Mouse (Mus musculus) 416B (cell line): Measurements from ENCODE around the gene Cdc6.
A peak's percentile ranks its signal among the peaks of the same experiment; 100 is the strongest.
"Not testable (repeated sequence)": the region's sequence is repeated elsewhere in the genome, so short reads cannot be mapped to it uniquely, and the experiment has no call there.

Experiments used
- DNase-seq: peaks from one replicate; pipeline ENCODE4 v3.0.0; 2011; ENCODE audit warnings: low read depth

Gene Cdc6

DNA sequence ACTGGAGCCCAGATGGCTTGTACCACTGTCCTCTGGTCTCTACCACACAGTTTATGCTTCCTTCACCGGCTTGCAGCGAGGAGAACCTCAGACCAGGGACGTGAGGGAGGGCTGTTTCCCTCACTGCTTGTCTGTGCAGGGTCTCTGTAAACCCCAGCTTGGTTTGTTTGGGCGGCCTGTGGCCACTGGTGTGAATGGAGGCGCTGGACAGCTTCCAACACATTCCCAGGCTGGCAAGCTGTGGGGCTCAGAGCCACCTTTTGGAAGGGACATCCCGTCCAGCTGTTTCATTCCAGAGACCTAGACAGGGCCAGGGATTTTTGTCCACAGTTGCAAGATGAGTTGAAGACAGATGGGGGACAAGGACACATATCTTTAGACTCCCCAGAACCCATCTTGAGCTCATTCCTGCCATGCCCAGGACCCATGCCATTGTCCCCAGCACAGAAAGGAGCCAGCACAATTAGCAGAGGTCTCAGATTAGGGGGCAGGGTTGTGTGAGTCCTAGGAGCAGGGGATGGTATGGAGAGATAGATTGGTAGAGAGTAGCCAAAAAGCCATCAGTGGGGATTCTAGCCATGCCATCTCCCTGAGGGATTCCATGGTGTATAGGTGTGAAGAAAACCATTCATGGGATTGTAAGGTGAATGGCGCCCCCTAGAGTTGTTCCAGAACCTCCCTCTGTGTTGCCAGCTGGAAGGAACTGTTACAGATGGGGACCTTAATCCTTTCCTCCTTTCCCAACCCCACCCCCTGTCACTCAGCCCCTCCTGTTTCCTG is 24.1 kb downstream of the Cdc6 start:
- DNase-seq = peak; percentile 36

GRCm38 (mm10) chr11:98932293-98933091 is 24.9 kb downstream of the Cdc6 start:
- DNase-seq = peak; percentile 82

DNA sequence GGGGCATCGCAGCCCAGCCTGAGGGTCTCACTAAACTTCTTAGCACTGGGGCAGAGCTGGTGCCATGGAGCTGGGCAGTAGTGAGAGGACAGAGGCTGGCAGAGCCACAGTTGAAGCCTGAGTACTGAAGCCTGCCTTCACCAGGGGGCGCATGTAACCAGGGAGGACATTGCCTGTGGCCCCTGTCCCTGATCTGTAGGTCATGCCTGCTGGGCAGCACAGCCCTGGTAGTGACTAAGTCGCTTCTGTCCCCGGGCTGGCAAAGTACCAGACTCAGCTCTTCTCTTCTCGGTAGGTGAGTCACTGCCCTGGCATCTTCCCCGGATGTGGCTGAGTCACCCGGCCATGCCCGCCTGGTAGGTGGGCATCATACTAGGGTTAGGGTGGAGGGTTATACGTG is 25.6 kb downstream of the Cdc6 start:
- DNase-seq = peak; percentile 98

DNA sequence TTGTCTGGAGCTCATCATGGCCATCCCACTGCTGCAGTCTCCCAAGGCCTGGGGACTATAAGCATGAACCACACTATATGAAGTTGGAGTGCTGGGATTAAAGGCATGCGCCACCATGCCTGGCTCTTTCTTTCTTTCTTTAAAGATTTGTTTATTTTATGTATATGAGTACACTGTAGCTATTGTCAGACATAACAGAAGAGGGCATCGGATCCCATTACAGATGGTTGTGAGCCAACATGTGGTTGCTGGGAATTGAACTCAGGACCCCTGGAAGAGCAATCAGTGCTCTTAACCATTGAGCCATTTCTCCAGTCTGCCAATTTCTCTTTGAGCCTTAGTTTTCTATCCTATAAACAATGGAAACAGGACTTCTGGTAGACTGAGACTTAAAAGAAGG is 26.2 kb downstream of the Cdc6 start:
- DNase-seq = not testable (repeated sequence)

DNA sequence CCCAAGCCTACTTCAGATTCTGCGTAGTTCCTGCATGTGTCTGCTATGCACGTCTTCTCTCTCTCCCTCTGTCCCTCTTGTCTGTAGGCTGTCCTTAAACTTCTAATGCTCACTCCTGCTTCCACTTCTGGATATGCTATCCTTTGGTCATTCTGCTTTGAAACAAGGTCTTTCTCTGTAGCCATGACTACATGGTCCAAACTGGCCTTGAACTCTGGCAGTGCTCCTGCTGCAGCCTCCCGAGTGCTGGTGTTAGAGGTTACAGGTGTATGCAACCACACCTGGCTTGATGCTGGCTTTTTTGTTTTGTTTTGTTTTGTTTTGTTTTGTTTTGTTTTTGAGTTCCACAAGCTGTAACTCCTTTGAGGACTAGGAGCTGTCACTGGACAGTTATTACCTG is 26.8 kb downstream of the Cdc6 start:
- no peak for DNase-seq

GRCm38 (mm10) chr11:98935123-98935522 is 27.5 kb downstream of the Cdc6 start:
- DNase-seq = no peak

- DNase-seq = no peak
Measured at GRCm38 (mm10) chr11:98936170-98936569, 28.6 kb downstream of the Cdc6 start.

- DNase-seq = peak; percentile 47
Measured at GRCm38 (mm10) chr11:98936606-98937409, 29.2 kb downstream of the Cdc6 start.

- peak; percentile 92 for DNase-seq
Measured at GRCm38 (mm10) chr11:98937410-98937913, 29.9 kb downstream of the Cdc6 start.

DNA sequence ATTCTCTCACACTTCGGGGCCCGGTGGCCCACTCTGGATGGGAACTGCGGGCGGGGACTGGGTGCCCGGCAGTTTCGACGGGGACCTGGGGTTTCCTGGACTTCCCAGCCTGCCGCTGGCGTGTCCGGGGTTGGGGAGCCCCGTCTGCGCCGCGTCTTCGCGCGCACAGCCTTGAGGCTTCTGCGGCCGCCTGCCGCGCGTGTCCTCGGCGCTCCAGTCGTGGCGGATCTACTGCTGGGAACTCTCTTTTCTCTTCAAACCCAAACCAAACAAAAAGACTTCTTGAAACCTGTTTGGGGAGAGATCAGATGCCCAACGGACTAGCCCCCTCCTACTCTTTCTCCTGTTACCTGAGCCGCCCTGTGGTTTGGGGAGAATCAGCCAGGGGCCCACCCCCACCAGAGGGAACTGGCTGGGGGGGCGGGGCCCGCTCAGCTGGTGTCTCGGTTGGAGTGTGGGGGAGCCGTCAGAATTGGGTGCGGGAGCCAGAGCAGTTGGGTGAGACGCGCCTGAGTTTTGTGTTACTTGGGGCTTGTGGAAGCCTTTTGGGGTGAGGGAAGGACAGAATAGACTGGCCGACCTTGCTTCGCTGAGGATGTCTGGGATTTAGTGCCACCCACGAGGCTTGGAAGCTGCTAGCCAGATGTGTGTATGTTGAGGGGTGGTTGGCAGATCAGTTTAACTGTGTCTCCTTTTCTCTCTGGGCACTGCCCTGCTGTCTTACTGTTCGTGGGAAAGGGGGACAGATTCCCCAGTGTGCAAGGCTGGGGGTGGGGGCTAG is 30.5 kb downstream of the Cdc6 start:
- peak; percentile 62 for DNase-seq

DNA sequence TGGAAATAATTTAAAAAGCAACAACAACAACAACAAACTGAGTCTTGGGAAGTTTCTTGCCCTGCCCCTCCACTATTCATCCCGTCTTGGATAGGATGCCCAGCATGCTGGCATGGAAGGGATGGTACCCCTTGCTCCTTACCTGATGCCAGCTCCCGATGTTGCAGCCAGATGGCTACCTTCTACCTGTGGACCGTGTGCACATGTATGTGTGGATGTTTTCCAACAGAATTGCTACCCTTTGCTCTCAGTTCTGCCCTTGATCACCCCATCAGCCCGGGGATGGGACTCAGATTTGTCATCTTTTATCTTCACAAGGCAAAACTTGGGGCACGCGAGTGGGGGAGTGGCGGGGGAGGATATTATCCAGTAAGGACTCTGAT is 31.1 kb downstream of the Cdc6 start:
- no peak for DNase-seq

DNA sequence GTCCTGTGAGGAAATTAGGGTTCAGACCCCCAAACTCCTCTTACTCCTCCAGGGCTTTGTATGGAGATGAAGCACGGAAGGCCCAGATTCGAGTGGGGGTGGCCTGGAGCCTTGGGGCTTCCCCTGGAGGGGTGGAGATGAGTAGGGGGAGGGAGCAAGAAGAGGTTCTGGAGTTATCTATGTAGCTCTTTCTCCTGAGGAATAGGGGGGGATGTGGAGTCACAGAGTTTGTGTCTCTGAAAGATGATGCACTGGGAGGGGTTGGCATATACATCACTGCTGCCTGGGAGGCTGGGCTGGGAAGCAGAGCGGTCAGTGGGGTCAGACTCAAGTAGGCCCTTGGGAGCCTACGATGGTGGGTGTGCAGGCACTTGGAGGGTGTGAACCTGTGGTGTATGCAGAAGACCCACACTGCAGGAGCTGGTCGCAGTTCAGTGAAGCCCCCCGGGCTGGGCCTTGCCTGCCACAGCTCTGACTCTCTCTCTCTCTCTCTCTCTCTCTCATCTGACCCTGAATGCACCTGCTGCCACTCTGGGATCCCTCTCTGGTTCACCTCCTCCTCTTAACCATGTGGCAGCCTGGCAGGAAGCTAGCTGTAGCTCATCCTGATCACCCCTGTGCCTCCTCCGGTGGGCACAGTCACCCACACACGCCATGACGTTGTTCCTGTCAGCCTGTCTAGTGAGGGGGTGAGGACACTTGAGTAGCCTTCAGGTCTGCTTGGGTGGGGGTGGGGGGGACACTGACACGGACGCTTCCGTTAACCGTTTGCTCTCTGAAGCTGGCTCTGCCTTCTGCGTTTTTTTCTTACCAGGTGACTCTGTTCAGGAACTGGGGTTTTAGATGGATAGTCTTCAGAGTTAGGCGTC is 31.7 kb downstream of the Cdc6 start:
- DNase-seq = peak; percentile 76

DNA sequence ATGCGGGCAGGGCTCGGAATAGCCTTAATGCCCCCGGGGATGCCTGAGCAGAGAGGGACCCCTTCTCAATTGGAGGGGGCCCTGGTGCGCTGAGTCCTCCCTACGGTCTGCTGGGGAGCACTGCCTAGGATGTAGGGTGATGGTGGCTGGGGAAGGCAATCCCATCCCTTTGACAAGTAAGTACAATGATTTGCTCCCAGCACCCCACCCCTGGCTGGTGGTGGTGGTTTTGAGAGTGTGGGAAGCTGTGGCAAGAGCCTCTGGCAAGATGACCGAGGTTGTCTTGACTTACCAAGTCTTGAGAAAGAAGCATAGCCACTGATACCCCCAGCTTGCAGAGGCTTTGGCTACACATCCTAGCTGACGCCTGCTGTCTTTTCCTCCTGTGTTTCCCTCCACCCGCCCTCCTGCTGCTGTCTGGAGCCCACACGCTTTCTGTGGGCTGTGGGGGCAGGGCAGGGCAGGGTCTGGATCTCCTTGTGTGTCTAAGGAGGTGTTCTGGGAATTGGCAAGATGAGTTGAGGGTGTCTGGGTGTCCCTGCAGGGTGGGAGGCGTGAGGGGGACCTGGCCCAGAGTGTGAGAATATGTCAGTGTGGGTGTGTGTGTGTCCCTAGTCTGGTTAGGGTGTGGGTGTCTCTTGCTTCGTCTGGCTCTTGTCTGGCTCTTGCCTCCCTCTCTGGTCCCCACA is 32.5 kb downstream of the Cdc6 start:
- DNase-seq = peak; percentile 76

- no peak for DNase-seq
Measured at GRCm38 (mm10) chr11:98940776-98941175, 33.2 kb downstream of the Cdc6 start.

GRCm38 (mm10) chr11:98941341-98941825 is 33.8 kb downstream of the Cdc6 start:
- DNase-seq = peak; percentile 57

DNA sequence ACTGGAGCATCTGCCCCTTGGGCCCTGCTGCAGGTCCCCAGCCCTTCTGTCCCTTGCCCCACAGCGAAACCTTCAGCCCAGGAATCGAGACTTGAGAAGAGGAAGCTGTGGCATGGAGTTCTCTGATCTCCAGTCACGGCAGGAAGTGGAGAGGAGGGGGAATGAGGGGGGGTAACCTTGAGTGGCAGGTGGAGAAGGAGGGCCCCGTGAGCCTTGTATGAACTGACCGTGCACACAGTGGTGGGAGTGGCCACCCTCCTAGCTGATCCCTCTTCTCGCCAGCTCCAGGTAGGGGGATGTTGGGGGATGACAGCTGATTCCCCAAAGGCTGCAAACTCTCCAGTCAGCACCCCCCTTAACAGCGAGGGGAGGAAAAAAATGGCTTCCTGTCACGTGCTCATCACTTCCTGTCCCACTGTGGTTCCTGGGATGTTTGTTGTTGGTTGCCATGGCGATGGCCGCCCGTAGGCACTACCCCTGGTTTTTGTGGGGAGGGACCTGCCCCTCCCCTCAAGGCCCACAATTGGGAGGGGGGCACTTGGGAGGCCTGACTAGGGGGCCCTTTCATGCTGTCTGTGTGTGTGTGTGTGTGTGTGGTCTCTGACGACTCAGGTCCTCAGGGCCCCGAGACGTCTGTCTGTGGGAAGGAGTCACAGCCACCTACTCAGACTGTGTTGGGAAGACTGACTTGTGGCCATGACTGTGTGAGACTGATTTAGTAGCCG is 34.4 kb downstream of the Cdc6 start:
- peak; percentile 97 for DNase-seq

GRCm38 (mm10) chr11:98942555-98942922 is 34.9 kb downstream of the Cdc6 start:
- DNase-seq = no peak

GRCm38 (mm10) chr11:98942923-98943641 is 35.5 kb downstream of the Cdc6 start:
- peak; percentile 82 for DNase-seq
